Mouse (Mus musculus): Measurements from ENCODE around the gene Smok3c.

- no peak for TF ChIP-seq CTCF (IDR thresholded peaks at IDR 0.05; ENCODE audit: low read depth, low read length)
- TF ChIP-seq POLR2A (IDR thresholded peaks at IDR 0.05; ENCODE audit: extremely low read depth, insufficient read depth, low read length), result no peak
Measured at GRCm38 (mm10) chr5:138107130-138107529, 54.1 kb downstream of the Smok3c start.

Measured in liver, adult 2 months (tissue).